Mouse (Mus musculus): ENCODE measurements around the gene Slc43a3. TPM values are rescaled to one million over a fixed set of nuclear protein-coding genes. Genes with fewer than 3 reads are reported as not detected.
A peak's percentile ranks its signal among the peaks of the same experiment; 100 is the strongest.

Slc43a3 gene
- polyA plus RNA-seq, 1 experiment from 2014 or later: 36.6 TPM

DNA sequence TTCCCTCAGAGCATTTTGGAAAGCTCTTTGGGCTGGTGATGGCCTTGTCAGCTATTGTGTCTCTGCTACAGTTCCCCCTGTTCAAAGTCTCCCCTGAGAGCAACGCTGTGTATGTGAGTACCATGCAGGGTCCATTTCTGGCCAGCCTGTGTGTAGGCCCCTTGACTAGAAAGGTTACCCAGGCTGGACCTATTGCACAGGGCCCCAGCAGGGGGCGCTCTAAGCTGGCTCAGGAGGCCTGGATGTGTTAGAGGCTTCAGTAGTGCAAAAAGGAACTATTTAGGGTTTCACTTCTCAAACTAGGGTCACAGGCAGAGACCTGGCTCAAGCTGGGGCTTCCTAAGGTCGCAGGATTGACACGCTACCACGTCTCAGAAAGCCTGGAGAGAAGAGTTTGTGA, 19.9 kb downstream of the Slc43a3 start:
- peaks cover 54% of the 10 kb centered on the region for H3K36me3 ChIP-seq (ENCODE audit: control insufficient read depth, insufficient read depth, low read length)
- no peaks in the 10 kb centered on the region for H3K4me1 ChIP-seq (ENCODE audit: control insufficient read depth, insufficient read depth, low read length)
- H3K27ac ChIP-seq (replicated peaks; ENCODE audit: low read depth, low read length): no peak overlapping the region
- no peak overlapping the region for H3K9ac ChIP-seq (ENCODE audit: low read depth, low read length)
- H3K9me3 ChIP-seq (ENCODE audit: control insufficient read depth, low read length): no peaks in the 10 kb centered on the region
- no peak overlapping the region for H3K4me3 ChIP-seq (ENCODE audit: low read depth, low read length)
- 59% methylated on average over 5 of the region's 5 CpGs for WGBS
- no peak overlapping the region for H3K4me2 ChIP-seq (ENCODE audit: low read depth, low read length)
- DNase-seq (ENCODE audit: low spot score): no peak
- H3K27me3 ChIP-seq (replicated peaks; ENCODE audit: control insufficient read depth, insufficient read depth, low read length): no peaks in the 10 kb centered on the region
- ATAC-seq (ENCODE audit: low read depth): no peak

GRCm38 (mm10) chr2:84958588-84959264, 22.3 kb downstream of the Slc43a3 start:
- Histone ChIP-seq H3K4me2 (ENCODE audit: low read depth, low read length) (no peak overlapping the region), H3K36me3 (ENCODE audit: control insufficient read depth, insufficient read depth, low read length) (peaks cover 37% of the 10 kb centered on the region), H3K27me3 (replicated peaks; ENCODE audit: control insufficient read depth, insufficient read depth, low read length) (no peaks in the 10 kb centered on the region), H3K4me1 (ENCODE audit: control insufficient read depth, insufficient read depth, low read length) (no peaks in the 10 kb centered on the region), H3K9me3 (ENCODE audit: control insufficient read depth, low read length) (no peaks in the 10 kb centered on the region), H3K27ac (replicated peaks; ENCODE audit: low read depth, low read length) (no peak overlapping the region), H3K4me3 (ENCODE audit: low read depth, low read length) (no peak overlapping the region), H3K9ac (ENCODE audit: low read depth, low read length) (no peak overlapping the region)
- ATAC-seq (ENCODE audit: low read depth): no peak
- 92% methylated on average over 11 of the region's 11 CpGs for WGBS
- no peak for DNase-seq (ENCODE audit: low spot score)

- H3K27me3 ChIP-seq (replicated peaks; ENCODE audit: control insufficient read depth, insufficient read depth, low read length): no peaks in the 10 kb centered on the region
- ATAC-seq (ENCODE audit: low read depth) (no peak), DNase-seq (ENCODE audit: low spot score) (peak; percentile 38)
- peaks cover 18% of the 10 kb centered on the region for H3K36me3 ChIP-seq (ENCODE audit: control insufficient read depth, insufficient read depth, low read length)
- H3K4me3 ChIP-seq (ENCODE audit: low read depth, low read length): no peak overlapping the region
- H3K9me3 ChIP-seq (ENCODE audit: control insufficient read depth, low read length): no peaks in the 10 kb centered on the region
- H3K4me1 ChIP-seq (ENCODE audit: control insufficient read depth, insufficient read depth, low read length): no peaks in the 10 kb centered on the region
- H3K9ac ChIP-seq (ENCODE audit: low read depth, low read length): no peak overlapping the region
- WGBS: 49% methylated on average over 2 of the region's 2 CpGs
- no peak overlapping the region for H3K27ac ChIP-seq (replicated peaks; ENCODE audit: low read depth, low read length)
- H3K4me2 ChIP-seq (ENCODE audit: low read depth, low read length): no peak overlapping the region
These were observed 24.9 kb downstream of the Slc43a3 start for GRCm38 (mm10) chr2:84961300-84961699.

GRCm38 (mm10) chr2:84961901-84962300, 25.5 kb downstream of the Slc43a3 start:
- 81% methylated on average over 3 of the region's 3 CpGs for WGBS

DNA sequence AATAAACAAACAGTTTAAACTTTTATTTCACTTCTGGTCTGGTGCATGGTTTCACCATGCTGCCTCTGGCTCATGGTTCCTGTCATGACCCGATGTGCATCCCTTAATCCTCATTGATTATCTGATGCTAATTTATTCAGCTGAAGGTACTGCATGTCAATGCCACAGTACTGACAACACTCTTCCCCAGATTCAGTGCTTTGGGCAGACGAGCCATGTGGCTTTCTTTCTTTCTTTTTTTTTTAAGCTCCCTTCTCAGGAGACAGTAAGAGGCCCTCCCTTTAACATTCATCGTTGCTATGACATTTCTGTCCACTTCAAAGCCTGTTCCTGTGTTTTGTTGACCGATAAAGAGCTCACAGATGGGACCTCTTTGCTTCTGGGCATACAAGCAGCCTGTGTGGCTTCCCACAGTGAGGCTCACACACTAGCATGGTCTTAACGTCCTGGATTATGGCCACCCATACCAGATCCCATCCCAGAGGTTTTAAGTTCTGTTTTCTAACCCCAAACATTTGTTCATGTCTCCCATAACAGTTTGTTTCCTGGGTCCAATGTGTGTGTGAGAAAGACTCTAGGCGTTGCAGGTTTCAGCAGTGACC, 26.6 kb downstream of the Slc43a3 start:
- ATAC-seq (ENCODE audit: low read depth) (no peak), DNase-seq (ENCODE audit: low spot score) (no peak)
- peaks cover 5% of the 10 kb centered on the region for H3K36me3 ChIP-seq (ENCODE audit: control insufficient read depth, insufficient read depth, low read length)
- H3K4me2 ChIP-seq (ENCODE audit: low read depth, low read length): no peak overlapping the region
- no peak overlapping the region for H3K9ac ChIP-seq (ENCODE audit: low read depth, low read length)
- no peak overlapping the region for H3K4me3 ChIP-seq (ENCODE audit: low read depth, low read length)
- H3K27me3 ChIP-seq (replicated peaks; ENCODE audit: control insufficient read depth, insufficient read depth, low read length): no peaks in the 10 kb centered on the region
- H3K4me1 ChIP-seq (ENCODE audit: control insufficient read depth, insufficient read depth, low read length): no peaks in the 10 kb centered on the region
- H3K9me3 ChIP-seq (ENCODE audit: control insufficient read depth, low read length): no peaks in the 10 kb centered on the region
- WGBS: 35% methylated on average over 6 of the region's 6 CpGs
- H3K27ac ChIP-seq (replicated peaks; ENCODE audit: low read depth, low read length): no peak overlapping the region

More at GRCm38 (mm10) chr2:84961901-84962300, 25.5 kb downstream of the Slc43a3 start:
- no peak for ATAC-seq (ENCODE audit: low read depth)
- H3K4me2 ChIP-seq (ENCODE audit: low read depth, low read length): no peak overlapping the region
- H3K4me1 ChIP-seq (ENCODE audit: control insufficient read depth, insufficient read depth, low read length): no peaks in the 10 kb centered on the region
- no peak overlapping the region for H3K27ac ChIP-seq (replicated peaks; ENCODE audit: low read depth, low read length)
- no peak overlapping the region for H3K9ac ChIP-seq (ENCODE audit: low read depth, low read length)
- no peak for DNase-seq (ENCODE audit: low spot score)
- no peaks in the 10 kb centered on the region for H3K9me3 ChIP-seq (ENCODE audit: control insufficient read depth, low read length)
- peaks cover 13% of the 10 kb centered on the region for H3K36me3 ChIP-seq (ENCODE audit: control insufficient read depth, insufficient read depth, low read length)
- H3K27me3 ChIP-seq (replicated peaks; ENCODE audit: control insufficient read depth, insufficient read depth, low read length): no peaks in the 10 kb centered on the region
- no peak overlapping the region for H3K4me3 ChIP-seq (ENCODE audit: low read depth, low read length)

DNA sequence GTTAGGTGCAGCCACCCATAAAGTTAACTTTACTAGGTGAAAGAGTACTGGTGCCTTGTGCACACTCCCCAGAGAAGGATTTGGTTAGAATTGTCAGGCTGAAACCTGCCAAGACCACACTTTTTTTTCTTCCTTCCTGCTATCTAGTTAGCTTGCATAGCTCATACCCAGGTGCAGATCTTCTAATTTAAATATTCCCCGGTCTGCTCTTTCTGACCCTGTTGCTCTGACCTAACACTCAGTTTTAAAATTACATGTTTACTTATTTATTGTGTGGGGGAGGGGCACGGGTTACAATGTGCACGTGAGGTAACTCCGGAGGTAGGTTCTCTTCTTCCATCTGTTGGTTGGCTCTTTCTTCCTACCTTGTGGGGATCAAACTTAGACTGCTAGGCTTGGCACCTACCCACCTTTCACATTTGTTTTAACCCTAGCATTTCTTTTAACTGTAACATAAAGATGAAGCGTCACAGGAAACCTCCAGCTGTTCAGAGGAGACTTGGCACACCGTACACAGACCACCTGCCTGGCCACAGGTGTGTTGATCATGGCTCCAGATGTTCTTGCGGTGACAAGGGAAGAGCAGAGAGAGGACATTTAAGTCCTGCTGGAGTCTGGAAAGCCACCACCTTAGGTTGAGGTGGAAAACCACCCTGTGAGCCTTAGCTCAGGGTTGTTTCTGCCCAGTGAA, 27.9 kb downstream of the Slc43a3 start:
- Histone ChIP-seq H3K27me3 (replicated peaks; ENCODE audit: control insufficient read depth, insufficient read depth, low read length) (no peaks in the 10 kb centered on the region), H3K9ac (ENCODE audit: low read depth, low read length) (no peak overlapping the region), H3K4me2 (ENCODE audit: low read depth, low read length) (no peak overlapping the region), H3K4me1 (ENCODE audit: control insufficient read depth, insufficient read depth, low read length) (no peaks in the 10 kb centered on the region), H3K27ac (replicated peaks; ENCODE audit: low read depth, low read length) (no peak overlapping the region), H3K4me3 (ENCODE audit: low read depth, low read length) (no peak overlapping the region), H3K36me3 (ENCODE audit: control insufficient read depth, insufficient read depth, low read length) (no peaks in the 10 kb centered on the region), H3K9me3 (ENCODE audit: control insufficient read depth, low read length) (no peaks in the 10 kb centered on the region)
- no peak for ATAC-seq (ENCODE audit: low read depth)
- no peak for DNase-seq (ENCODE audit: low spot score)
- 85% methylated on average over 7 of the region's 7 CpGs for WGBS

DNA sequence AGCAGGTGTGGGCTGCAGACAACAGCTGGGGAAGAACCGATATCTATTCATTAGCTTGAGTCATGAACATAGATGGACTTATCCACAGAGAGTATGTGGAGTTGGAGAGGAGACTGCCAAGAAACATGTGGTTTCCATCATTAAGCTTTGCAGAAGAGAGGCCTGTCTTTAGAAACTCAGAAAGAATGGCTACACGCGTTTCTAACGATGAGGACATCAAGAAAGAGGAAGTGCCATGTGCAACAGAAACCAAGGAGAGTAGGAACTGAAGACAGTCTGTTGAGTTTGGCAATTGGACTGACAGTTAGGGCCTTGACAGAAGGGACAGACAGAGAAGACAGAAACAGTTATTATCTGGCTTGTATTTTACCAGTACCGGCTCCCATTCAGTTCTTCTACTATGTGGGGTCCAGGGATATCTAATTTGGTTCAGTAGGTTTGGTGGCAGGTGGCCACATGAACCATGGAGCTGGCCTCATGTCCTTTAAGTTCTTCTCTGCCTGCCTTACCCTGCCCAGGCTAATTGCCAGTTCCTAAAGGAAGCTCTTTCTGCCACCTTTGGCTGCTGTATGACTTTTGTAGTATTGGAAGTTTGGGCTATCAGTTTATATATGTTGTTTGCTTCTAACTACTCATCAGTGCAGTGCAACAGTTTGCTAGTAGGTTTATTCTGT, 31.1 kb downstream of the Slc43a3 start:
- no peak for DNase-seq (ENCODE audit: low spot score)
- Histone ChIP-seq H3K4me1 (ENCODE audit: control insufficient read depth, insufficient read depth, low read length) (no peaks in the 10 kb centered on the region), H3K9ac (ENCODE audit: low read depth, low read length) (no peak overlapping the region), H3K4me3 (ENCODE audit: low read depth, low read length) (no peak overlapping the region), H3K27me3 (replicated peaks; ENCODE audit: control insufficient read depth, insufficient read depth, low read length) (no peaks in the 10 kb centered on the region), H3K36me3 (ENCODE audit: control insufficient read depth, insufficient read depth, low read length) (no peaks in the 10 kb centered on the region), H3K9me3 (ENCODE audit: control insufficient read depth, low read length) (no peaks in the 10 kb centered on the region), H3K27ac (replicated peaks; ENCODE audit: low read depth, low read length) (no peak overlapping the region), H3K4me2 (ENCODE audit: low read depth, low read length) (no peak overlapping the region)
- no peak for ATAC-seq (ENCODE audit: low read depth)
- WGBS: 83% methylated on average over 5 of the region's 5 CpGs

DNA sequence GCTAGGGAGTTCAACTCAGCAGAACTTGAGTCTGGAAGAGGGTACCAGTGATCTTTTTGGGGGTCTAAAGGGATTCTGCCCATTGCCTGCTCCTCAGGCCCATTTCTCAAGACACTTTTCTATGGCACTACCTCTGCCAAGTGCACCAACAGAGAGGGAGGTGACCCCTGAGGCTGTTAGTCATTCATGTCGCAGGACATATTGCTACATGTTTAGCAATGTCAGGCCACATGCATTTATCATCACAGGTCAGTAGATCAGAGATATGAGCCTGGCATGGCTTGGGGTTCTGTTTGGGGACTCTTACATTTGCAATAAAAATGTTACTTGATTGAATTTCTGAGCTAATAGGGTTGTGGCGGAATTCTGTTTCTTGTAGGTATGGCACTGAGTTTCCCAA, 39.2 kb downstream of the Slc43a3 start:
- no peak overlapping the region for H3K4me3 ChIP-seq (ENCODE audit: low read depth, low read length)
- no peak overlapping the region for H3K27ac ChIP-seq (replicated peaks; ENCODE audit: low read depth, low read length)
- ATAC-seq (ENCODE audit: low read depth): no peak
- WGBS: 91% methylated on average over 2 of the region's 2 CpGs
- H3K36me3 ChIP-seq (ENCODE audit: control insufficient read depth, insufficient read depth, low read length): no peaks in the 10 kb centered on the region
- no peak overlapping the region for H3K4me2 ChIP-seq (ENCODE audit: low read depth, low read length)
- no peaks in the 10 kb centered on the region for H3K9me3 ChIP-seq (ENCODE audit: control insufficient read depth, low read length)
- no peaks in the 10 kb centered on the region for H3K27me3 ChIP-seq (replicated peaks; ENCODE audit: control insufficient read depth, insufficient read depth, low read length)
- H3K4me1 ChIP-seq (ENCODE audit: control insufficient read depth, insufficient read depth, low read length): no peaks in the 10 kb centered on the region
- H3K9ac ChIP-seq (ENCODE audit: low read depth, low read length): no peak overlapping the region
- no peak for DNase-seq (ENCODE audit: low spot score)
